Mouse (Mus musculus): ENCODE measurements around the gene Cadm4. TPM values are rescaled to one million over a fixed set of nuclear protein-coding genes. Genes with fewer than 3 reads are reported as not detected.
A peak's percentile ranks its signal among the peaks of the same experiment; 100 is the strongest.

The Cadm4 gene
- polyA plus RNA-seq, 1 experiment from 2014 or later, result 8.0 TPM

- no peak overlapping the region for H3K9ac ChIP-seq
- no peak overlapping the region for H3K4me2 ChIP-seq (replicated peaks)
- H3K4me1 ChIP-seq, result peaks cover 5% of the 10 kb centered on the region
- no peak overlapping the region for H3K4me3 ChIP-seq (replicated peaks)
- no peak overlapping the region for H3K27ac ChIP-seq (replicated peaks)
- H3K9me3 ChIP-seq (replicated peaks), result 0 out of 2 replicates have a peak, but pooled peaks cover 9% of the 10 kb centered on the region
- no peak for ATAC-seq (ENCODE audit: insufficient number of reproducible peaks, low FRiP score, low TSS enrichment, low read depth)
- 74% methylated on average over 5 of the region's 5 CpGs for WGBS
- H3K27me3 ChIP-seq, result no peaks in the 10 kb centered on the region
- no peaks in the 10 kb centered on the region for H3K36me3 ChIP-seq
Measured at GRCm38 (mm10) chr7:24467886-24468285, 13.9 kb upstream of the Cadm4 start.

- Histone ChIP-seq H3K4me2 (replicated peaks) (no peak overlapping the region), H3K4me1 (no peaks in the 10 kb centered on the region; the same call in 1 of the 2 replicates), H3K9ac (no peak overlapping the region), H3K27ac (replicated peaks) (no peak overlapping the region), H3K36me3 (no peaks in the 10 kb centered on the region), H3K4me3 (replicated peaks) (no peak overlapping the region), H3K27me3 (no peaks in the 10 kb centered on the region), H3K9me3 (replicated peaks) (0 out of 2 replicates have a peak, but pooled peaks cover 9% of the 10 kb centered on the region)
- 82% methylated on average over 3 of the region's 3 CpGs for WGBS
- ATAC-seq (ENCODE audit: insufficient number of reproducible peaks, low FRiP score, low TSS enrichment, low read depth), result no peak
Measured at GRCm38 (mm10) chr7:24469126-24469525, 12.7 kb upstream of the Cadm4 start.

GRCm38 (mm10) chr7:24470356-24470755 lies 11.5 kb upstream of the Cadm4 start:
- H3K4me2 ChIP-seq (replicated peaks), result no peak overlapping the region
- peaks cover 9% of the 10 kb centered on the region for H3K4me1 ChIP-seq
- H3K27me3 ChIP-seq, result no peaks in the 10 kb centered on the region
- no peak for ATAC-seq (ENCODE audit: insufficient number of reproducible peaks, low FRiP score, low TSS enrichment, low read depth)
- no peaks in the 10 kb centered on the region for H3K36me3 ChIP-seq
- 0 out of 2 replicates have a peak, but pooled peaks cover 9% of the 10 kb centered on the region for H3K9me3 ChIP-seq (replicated peaks)
- WGBS, result 94% methylated on average over 7 of the region's 7 CpGs
- no peak overlapping the region for H3K9ac ChIP-seq
- no peak overlapping the region for H3K4me3 ChIP-seq (replicated peaks)
- no peak overlapping the region for H3K27ac ChIP-seq (replicated peaks)

GRCm38 (mm10) chr7:24472442-24472841 lies 9.4 kb upstream of the Cadm4 start:
- H3K4me3 ChIP-seq (replicated peaks), result no peak overlapping the region
- H3K27me3 ChIP-seq, result no peaks in the 10 kb centered on the region
- H3K4me2 ChIP-seq (replicated peaks), result no peak overlapping the region
- H3K36me3 ChIP-seq, result no peaks in the 10 kb centered on the region
- peaks cover 10% of the 10 kb centered on the region for H3K4me1 ChIP-seq
- H3K9me3 ChIP-seq (replicated peaks), result 0 out of 2 replicates have a peak, but pooled peaks cover 9% of the 10 kb centered on the region
- no peak overlapping the region for H3K9ac ChIP-seq
- WGBS, result 74% methylated on average over 6 of the region's 6 CpGs
- no peak for ATAC-seq (ENCODE audit: insufficient number of reproducible peaks, low FRiP score, low TSS enrichment, low read depth)
- H3K27ac ChIP-seq (replicated peaks), result no peak overlapping the region

DNA sequence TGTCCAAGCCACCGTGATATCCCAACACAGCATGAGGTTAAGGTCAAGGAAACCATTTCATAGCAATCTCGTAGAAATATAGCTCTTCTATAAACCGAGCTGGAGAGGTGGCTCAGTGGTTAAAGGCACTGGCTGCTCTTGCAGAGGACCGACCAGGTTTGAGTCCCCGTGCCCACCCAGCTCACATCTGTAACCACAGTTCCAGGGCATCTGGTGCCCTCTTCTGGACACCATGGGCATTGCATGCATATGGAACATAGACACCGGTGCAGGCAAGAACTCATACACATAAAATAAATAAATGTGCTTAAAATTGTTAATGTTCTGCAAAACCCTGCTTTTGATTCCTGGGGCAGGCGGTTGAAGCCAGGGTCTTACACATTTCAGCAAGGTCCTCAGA lies 8.9 kb upstream of the Cadm4 start:
- H3K9ac ChIP-seq, result no peak overlapping the region
- H3K27ac ChIP-seq (replicated peaks), result no peak overlapping the region
- WGBS, result 75% methylated on average over 7 of the region's 7 CpGs
- H3K27me3 ChIP-seq, result no peaks in the 10 kb centered on the region
- H3K4me1 ChIP-seq, result peaks cover 10% of the 10 kb centered on the region
- H3K4me2 ChIP-seq (replicated peaks), result no peak overlapping the region
- H3K9me3 ChIP-seq (replicated peaks), result 0 out of 2 replicates have a peak, but pooled peaks cover 9% of the 10 kb centered on the region
- H3K4me3 ChIP-seq (replicated peaks), result no peak overlapping the region
- no peak for ATAC-seq (ENCODE audit: insufficient number of reproducible peaks, low FRiP score, low TSS enrichment, low read depth)
- no peaks in the 10 kb centered on the region for H3K36me3 ChIP-seq

DNA sequence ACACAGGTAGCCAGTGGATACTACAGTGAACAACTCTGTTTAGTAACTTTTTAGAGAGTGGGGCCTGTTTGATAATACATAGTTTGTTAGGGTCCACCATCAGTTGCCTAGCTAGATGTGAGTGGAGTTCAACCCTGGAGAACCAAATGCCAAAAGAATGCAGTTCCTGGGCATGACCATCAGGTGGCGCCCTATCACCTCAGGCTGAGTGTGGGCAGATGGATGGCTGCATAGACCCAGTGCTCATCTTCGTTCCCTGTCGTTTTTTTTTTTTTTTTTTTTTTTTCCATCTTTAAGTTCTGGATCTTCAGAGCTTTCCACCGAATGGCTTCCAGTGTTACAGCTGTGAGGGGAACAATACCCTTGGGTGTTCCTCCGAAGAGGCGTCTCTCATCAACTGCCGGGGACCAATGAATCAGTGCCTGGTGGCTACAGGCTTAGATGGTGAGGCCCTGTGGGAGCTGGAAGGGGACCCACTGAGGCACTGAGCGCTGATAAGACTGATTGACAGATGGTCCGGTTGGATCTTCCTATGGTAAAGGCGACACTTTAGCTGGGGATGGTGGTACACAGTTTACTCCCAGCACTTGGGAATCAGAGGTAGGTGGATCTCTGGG lies 7.8 kb upstream of the Cadm4 start:
- Histone ChIP-seq H3K27ac (replicated peaks) (0 out of 2 replicates have a peak overlapping the region, but pooled peaks have one; percentile 60), H3K27me3 (no peaks in the 10 kb centered on the region), H3K4me2 (replicated peaks) (no peak overlapping the region), H3K9ac (no peak overlapping the region), H3K4me1 (peaks cover 10% of the 10 kb centered on the region), H3K36me3 (no peaks in the 10 kb centered on the region), H3K9me3 (replicated peaks) (0 out of 2 replicates have a peak, but pooled peaks cover 7% of the 10 kb centered on the region), H3K4me3 (replicated peaks) (no peak overlapping the region)
- no peak for ATAC-seq (ENCODE audit: insufficient number of reproducible peaks, low FRiP score, low TSS enrichment, low read depth)
- 45% methylated on average over 10 of the region's 10 CpGs for WGBS

- H3K9me3 ChIP-seq (replicated peaks), result no peaks in the 10 kb centered on the region
- H3K9ac ChIP-seq, result no peak overlapping the region
- peak overlapping the region; percentile 4; the same call in 1 of the 2 replicates for H3K4me3 ChIP-seq (replicated peaks)
- H3K27me3 ChIP-seq, result no peaks in the 10 kb centered on the region
- ATAC-seq (ENCODE audit: insufficient number of reproducible peaks, low FRiP score, low TSS enrichment, low read depth), result no peak; the same call in 1 of the 2 replicates
- peak overlapping the region; percentile 35 for H3K4me2 ChIP-seq (replicated peaks)
- peaks cover 10% of the 10 kb centered on the region for H3K4me1 ChIP-seq
- H3K27ac ChIP-seq (replicated peaks), result peak overlapping the region; percentile 60
- 20% methylated on average over 21 of the region's 21 CpGs for WGBS
- no peaks in the 10 kb centered on the region for H3K36me3 ChIP-seq
Measured at GRCm38 (mm10) chr7:24474811-24475506, 6.9 kb upstream of the Cadm4 start.

DNA sequence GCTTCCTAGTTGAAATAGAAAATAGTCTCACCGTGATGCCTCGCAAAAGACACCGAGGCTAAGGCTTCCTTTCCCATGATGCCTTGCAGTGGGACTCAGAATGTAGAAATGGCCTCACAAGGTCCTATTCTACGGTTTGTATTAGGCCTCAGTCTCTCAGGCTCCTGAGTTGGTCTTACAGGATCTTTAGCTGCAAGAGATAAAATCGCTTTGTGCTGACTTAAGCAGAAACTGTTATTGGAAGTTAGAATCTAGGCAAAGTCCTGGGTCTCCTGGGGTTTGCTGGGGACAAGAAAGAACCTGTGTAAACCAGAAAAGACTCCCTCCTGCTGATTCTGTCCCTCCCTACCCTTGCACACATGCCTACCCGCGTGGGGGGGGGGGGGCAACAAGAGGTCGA lies 5.5 kb upstream of the Cadm4 start:
- Histone ChIP-seq H3K27ac (replicated peaks) (no peak overlapping the region), H3K4me3 (replicated peaks) (no peak overlapping the region), H3K4me1 (peaks cover 16% of the 10 kb centered on the region), H3K27me3 (peaks cover 4% of the 10 kb centered on the region; the same call in 1 of the 2 replicates), H3K36me3 (no peaks in the 10 kb centered on the region), H3K9ac (no peak overlapping the region), H3K9me3 (replicated peaks) (no peaks in the 10 kb centered on the region), H3K4me2 (replicated peaks) (no peak overlapping the region)
- WGBS, result 75% methylated on average over 8 of the region's 8 CpGs
- no peak for ATAC-seq (ENCODE audit: insufficient number of reproducible peaks, low FRiP score, low TSS enrichment, low read depth)

GRCm38 (mm10) chr7:24476856-24477255 lies 5.0 kb upstream of the Cadm4 start:
- peaks cover 4% of the 10 kb centered on the region; the same call in 1 of the 2 replicates for H3K27me3 ChIP-seq
- H3K4me3 ChIP-seq (replicated peaks), result no peak overlapping the region
- H3K27ac ChIP-seq (replicated peaks), result no peak overlapping the region
- no peak overlapping the region for H3K4me2 ChIP-seq (replicated peaks)
- peaks cover 19% of the 10 kb centered on the region for H3K4me1 ChIP-seq
- no peak overlapping the region for H3K9ac ChIP-seq
- H3K36me3 ChIP-seq, result no peaks in the 10 kb centered on the region
- ATAC-seq (ENCODE audit: insufficient number of reproducible peaks, low FRiP score, low TSS enrichment, low read depth), result no peak
- no peaks in the 10 kb centered on the region for H3K9me3 ChIP-seq (replicated peaks)
- WGBS, result 83% methylated on average over 7 of the region's 7 CpGs

- Histone ChIP-seq H3K27me3 (peaks cover 6% of the 10 kb centered on the region; the same call in 1 of the 2 replicates), H3K36me3 (no peaks in the 10 kb centered on the region), H3K9me3 (replicated peaks) (no peaks in the 10 kb centered on the region), H3K9ac (no peak overlapping the region), H3K27ac (replicated peaks) (no peak overlapping the region), H3K4me3 (replicated peaks) (no peak overlapping the region), H3K4me2 (replicated peaks) (no peak overlapping the region), H3K4me1 (peaks cover 29% of the 10 kb centered on the region)
- WGBS, result 82% methylated on average over 5 of the region's 5 CpGs
- no peak for ATAC-seq (ENCODE audit: insufficient number of reproducible peaks, low FRiP score, low TSS enrichment, low read depth)
Measured at GRCm38 (mm10) chr7:24478911-24479310, 2.9 kb upstream of the Cadm4 start.

DNA sequence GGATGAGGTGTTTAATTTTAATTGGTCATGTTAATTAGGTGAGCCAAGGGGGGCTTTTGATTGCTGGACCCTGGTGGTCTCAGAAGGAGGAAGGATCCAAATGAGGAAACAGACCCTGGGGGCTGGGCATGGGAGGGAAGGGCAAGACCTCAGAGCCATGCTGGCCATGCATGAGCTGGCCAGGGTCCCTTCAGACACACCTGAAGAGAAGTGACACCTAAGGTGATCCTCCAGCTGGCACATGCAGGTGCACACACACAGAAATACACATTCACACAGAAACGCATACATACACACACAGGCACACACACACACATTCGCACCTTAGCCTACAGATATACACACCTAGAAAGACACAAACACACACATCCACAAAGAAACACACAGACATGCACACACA lies 2.1 kb upstream of the Cadm4 start:
- no peak overlapping the region for H3K4me3 ChIP-seq (replicated peaks)
- no peak overlapping the region for H3K9ac ChIP-seq
- no peak overlapping the region for H3K27ac ChIP-seq (replicated peaks)
- no peaks in the 10 kb centered on the region for H3K36me3 ChIP-seq
- 81% methylated on average over 2 of the region's 2 CpGs for WGBS
- H3K4me1 ChIP-seq, result peaks cover 27% of the 10 kb centered on the region
- no peak for ATAC-seq (ENCODE audit: insufficient number of reproducible peaks, low FRiP score, low TSS enrichment, low read depth)
- peaks cover 7% of the 10 kb centered on the region; the same call in 1 of the 2 replicates for H3K27me3 ChIP-seq
- no peaks in the 10 kb centered on the region for H3K9me3 ChIP-seq (replicated peaks)
- H3K4me2 ChIP-seq (replicated peaks), result no peak overlapping the region
